Mouse (Mus musculus): ENCODE data around the gene Myo6. TPM values are rescaled to one million over a fixed set of nuclear protein-coding genes. Genes with fewer than 3 reads are reported as not detected.

Gene Myo6
- total and polyA plus RNA-seq, 3 experiments: 1.2 to 1.6 TPM; not detected in 1

GRCm38 (mm10) chr9:80252146-80252545 lies 87.3 kb downstream of the Myo6 start:
- TF ChIP-seq EP300 (IDR thresholded peaks at IDR 0.05; ENCODE audit: low read depth in 1 of 2, low read length in 2 of 2): peak in 1 of 2 experiments; percentile 12; a peak in 1 of 4 replicates
- TF ChIP-seq GATA1 (IDR thresholded peaks at IDR 0.05; ENCODE audit: low read depth, low read length): 0 out of 2 replicates have a peak, but pooled peaks have one; percentile 4
- no peak for TF ChIP-seq USF2 (IDR thresholded peaks at IDR 0.05; ENCODE audit: borderline replicate concordance in 1 of 2, insufficient read depth in 1 of 2, low read depth in 1 of 2, low read length in 2 of 2)
- no peaks in the 10 kb centered on the region for H3K79me2 ChIP-seq (ENCODE audit: control insufficient read depth, insufficient read depth, low read length, poor library complexity)
- peaks cover 4 to 6% of the 10 kb centered on the region in 2 experiments; a peak in 3 of 4 replicates for H3K4me1 ChIP-seq (ENCODE audit: control insufficient read depth in 1 of 2, insufficient read depth in 2 of 2, low read length in 2 of 2)
- no peak overlapping the region for H3K4me3 ChIP-seq (ENCODE audit: control insufficient read depth in 1 of 2, insufficient read depth in 1 of 2, low read depth in 2 of 2, low read length in 2 of 2)
- H3K9ac ChIP-seq (ENCODE audit: control insufficient read depth, low read depth, low read length, poor library complexity, severe bottlenecking): no peak overlapping the region
- no peaks in the 10 kb centered on the region for H3K9me3 ChIP-seq (replicated peaks; ENCODE audit: insufficient read depth, low read length)
- peak overlapping the region; percentile 49 for H3K27ac ChIP-seq (ENCODE audit: control insufficient read depth, low read depth, low read length)
- H3K27me3 ChIP-seq (ENCODE audit: control insufficient read depth in 1 of 2, insufficient read depth in 2 of 2, low read length in 2 of 2): no peaks in the 10 kb centered on the region
- H3K36me3 ChIP-seq (ENCODE audit: control insufficient read depth in 1 of 2, insufficient read depth in 2 of 2, low read length in 2 of 2): peaks cover 0 to 9% of the 10 kb centered on the region in 2 experiments; a peak in 2 of 4 replicates
- DNase-seq (ENCODE audit: low read depth, low spot score): peak; percentile 45

- peak overlapping the region; percentile 25; the same call in 1 of the 2 replicates for H3K9ac ChIP-seq (ENCODE audit: control insufficient read depth, low read depth, low read length, poor library complexity, severe bottlenecking)
- peak overlapping the region; percentile 28 to 37 for H3K4me3 ChIP-seq (ENCODE audit: control insufficient read depth in 1 of 2, insufficient read depth in 1 of 2, low read depth in 2 of 2, low read length in 2 of 2)
- no peaks in the 10 kb centered on the region for H3K79me2 ChIP-seq (ENCODE audit: control insufficient read depth, insufficient read depth, low read length, poor library complexity)
- peak; percentile 81 for DNase-seq (ENCODE audit: low read depth, low spot score)
- peak overlapping the region; percentile 94 for H3K27ac ChIP-seq (ENCODE audit: control insufficient read depth, low read depth, low read length)
- peaks cover 4 to 6% of the 10 kb centered on the region in 2 experiments; a peak in 3 of 4 replicates for H3K4me1 ChIP-seq (ENCODE audit: control insufficient read depth in 1 of 2, insufficient read depth in 2 of 2, low read length in 2 of 2)
- H3K27me3 ChIP-seq (ENCODE audit: control insufficient read depth in 1 of 2, insufficient read depth in 2 of 2, low read length in 2 of 2): no peaks in the 10 kb centered on the region
- no peaks in the 10 kb centered on the region for H3K9me3 ChIP-seq (replicated peaks; ENCODE audit: insufficient read depth, low read length)
- H3K36me3 ChIP-seq (ENCODE audit: control insufficient read depth in 1 of 2, insufficient read depth in 2 of 2, low read length in 2 of 2): peaks cover 0 to 9% of the 10 kb centered on the region in 2 experiments; a peak in 2 of 4 replicates
- TF ChIP-seq UBTF (IDR thresholded peaks at IDR 0.05; ENCODE audit: borderline replicate concordance, insufficient read depth, low read depth, low read length) (no peak), ZMIZ1 (IDR thresholded peaks at IDR 0.05; ENCODE audit: low read depth, low read length) (no peak), NRF1 (IDR thresholded peaks at IDR 0.05; ENCODE audit: insufficient read depth, low read depth, low read length, poor library complexity, severe bottlenecking) (peak; percentile 81), TBP (IDR thresholded peaks at IDR 0.05; ENCODE audit: low read depth, low read length) (no peak), USF1 (IDR thresholded peaks at IDR 0.05; ENCODE audit: low read depth, low read length) (no peak), SMC3 (IDR thresholded peaks at IDR 0.05; ENCODE audit: low read depth, low read length) (no peak), NELFE (IDR thresholded peaks at IDR 0.05; ENCODE audit: low read depth, low read length) (no peak), MYB (IDR thresholded peaks at IDR 0.05; ENCODE audit: low read depth, low read length) (no peak), ZKSCAN1 (IDR thresholded peaks at IDR 0.05; ENCODE audit: low read depth, low read length) (no peak), POLR2AphosphoS5 (IDR thresholded peaks at IDR 0.05; ENCODE audit: borderline replicate concordance, low read depth, low read length) (no peak), RCOR1 (IDR thresholded peaks at IDR 0.05; ENCODE audit: low read depth, low read length) (no peak), BHLHE40 (IDR thresholded peaks at IDR 0.05; ENCODE audit: borderline replicate concordance, low read depth, low read length) (no peak), MAFK (IDR thresholded peaks at IDR 0.05; ENCODE audit: borderline replicate concordance, low read depth, low read length) (no peak), TCF12 (IDR thresholded peaks at IDR 0.05; ENCODE audit: low read depth, low read length) (peak; percentile 69), HCFC1 (IDR thresholded peaks at IDR 0.05; ENCODE audit: low read depth, low read length) (no peak), MYC (IDR thresholded peaks at IDR 0.05; ENCODE audit: low read depth, low read length) (peak; percentile 56; the same call in 1 of the 2 replicates), EP300 (IDR thresholded peaks at IDR 0.05; ENCODE audit: low read depth in 1 of 2, low read length in 2 of 2) (peak; percentile 49 to 73), SIN3A (IDR thresholded peaks at IDR 0.05; ENCODE audit: low read length) (peak; percentile 46; the same call in 1 of the 2 replicates), KAT2A (conservative IDR thresholded peaks at IDR 0.05; ENCODE audit: low read depth, low read length) (no peak), GABPA (IDR thresholded peaks at IDR 0.05; ENCODE audit: low read depth, low read length) (no peak), ZC3H11A (IDR thresholded peaks at IDR 0.05; ENCODE audit: low read depth, low read length) (no peak), CHD2 (IDR thresholded peaks at IDR 0.05; ENCODE audit: low read length) (no peak), RAD21 (IDR thresholded peaks at IDR 0.05; ENCODE audit: low read depth, low read length) (no peak), CTCF (IDR thresholded peaks at IDR 0.05 in 2 of 3, conservative IDR thresholded peaks at IDR 0.05 in 1 of 3; ENCODE audit: control insufficient read depth in 1 of 3, insufficient read depth in 1 of 3, low read depth in 2 of 3, low read length in 3 of 3, poor library complexity in 1 of 3, severe bottlenecking in 1 of 3) (no peak), ETS1 (IDR thresholded peaks at IDR 0.05; ENCODE audit: low read depth, low read length) (peak; percentile 41; the same call in 1 of the 2 replicates), TAL1 (IDR thresholded peaks at IDR 0.05; ENCODE audit: low read length) (peak; percentile 37), GATA1 (IDR thresholded peaks at IDR 0.05; ENCODE audit: low read depth, low read length) (peak; percentile 69), MEF2A (IDR thresholded peaks at IDR 0.05; ENCODE audit: extremely low read depth, insufficient replicate concordance, low read depth, low read length, poor library complexity, severe bottlenecking) (no peak), USF2 (IDR thresholded peaks at IDR 0.05; ENCODE audit: borderline replicate concordance in 1 of 2, insufficient read depth in 1 of 2, low read depth in 1 of 2, low read length in 2 of 2) (no peak), MAX (IDR thresholded peaks at IDR 0.05; ENCODE audit: low read length) (no peak)
Measured at GRCm38 (mm10) chr9:80253241-80253640, 88.4 kb downstream of the Myo6 start.

Measured in MEL (cell line).